Mouse (Mus musculus): ENCODE results near the gene Id3.

GRCm38 (mm10) chr4:136135874-136136728 is 7.2 kb upstream of the Id3 start:
- TF ChIP-seq POLR2A (IDR thresholded peaks at IDR 0.05; ENCODE audit: borderline replicate concordance, control insufficient read depth, low read depth, low read length) (no peak), CTCF (IDR thresholded peaks at IDR 0.05; ENCODE audit: control insufficient read depth, insufficient read depth, low read length) (no peak)
